Mouse (Mus musculus): ENCODE results near the gene Tpp2.
"Not testable (repeated sequence)": the region's sequence is repeated elsewhere in the genome, so short reads cannot be mapped to it uniquely, and the experiment has no call there.

The Tpp2 gene

DNA sequence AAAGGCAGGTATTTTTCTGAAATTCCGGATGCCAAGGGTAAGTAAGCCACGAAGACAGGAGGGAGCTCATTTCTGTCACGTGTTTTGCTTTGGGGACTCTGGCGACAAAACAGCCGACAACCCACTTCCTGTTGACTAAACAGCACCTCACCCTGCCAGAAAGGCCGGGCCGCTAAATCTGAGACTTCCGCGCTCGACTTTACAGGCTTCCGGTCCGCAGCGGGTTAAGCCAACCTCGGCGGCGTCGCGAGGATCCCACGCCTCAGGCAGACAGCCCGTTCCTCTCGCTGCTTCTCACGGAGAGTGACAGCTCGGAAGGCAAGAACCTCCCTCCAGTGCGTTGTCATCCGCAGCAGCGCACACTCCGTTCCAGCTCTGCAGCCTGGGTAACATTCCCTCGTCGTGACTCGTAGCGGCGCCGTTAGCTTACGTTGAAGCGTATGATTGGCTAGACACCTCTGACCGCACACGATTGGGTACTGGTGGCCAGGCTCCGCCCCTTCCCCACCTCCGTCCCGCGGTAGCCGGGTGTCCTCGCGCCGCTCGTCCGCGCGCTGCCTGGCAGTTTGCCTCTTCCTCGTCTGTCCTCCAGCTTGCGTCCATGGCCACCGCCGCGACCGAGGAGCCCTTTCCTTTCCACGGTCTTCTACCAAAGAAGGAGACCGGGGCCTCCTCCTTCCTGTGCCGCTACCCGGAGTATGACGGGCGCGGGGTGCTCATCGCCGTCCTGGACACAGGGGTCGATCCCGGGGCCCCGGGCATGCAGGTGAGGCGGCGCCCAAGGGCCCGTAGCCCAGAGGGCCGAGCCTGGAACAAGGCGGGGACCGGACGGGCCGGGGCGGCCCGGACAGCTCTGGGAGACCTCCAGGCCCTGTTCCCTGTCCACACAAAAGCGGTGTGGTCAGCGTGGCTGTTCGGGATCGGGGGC, at the start of gene Tpp2:
TSS of gene Tpp2 (plus strand) at position 160 of the 928 bp plus-strand sequence.
- in situ Hi-C loops (cut with MboI, MseI) = loop anchor here in 1 of 2 experiments (5.0 kb wide), 1 partner anchor 36 kb away; no protein-coding TSS in a partner anchor

GRCm38 (mm10) chr1:43888358-43888757, 45.1 kb upstream of the Tpp2 start:
- in situ Hi-C loops (cut with MboI, MseI) = not testable (repeated sequence)

DNA sequence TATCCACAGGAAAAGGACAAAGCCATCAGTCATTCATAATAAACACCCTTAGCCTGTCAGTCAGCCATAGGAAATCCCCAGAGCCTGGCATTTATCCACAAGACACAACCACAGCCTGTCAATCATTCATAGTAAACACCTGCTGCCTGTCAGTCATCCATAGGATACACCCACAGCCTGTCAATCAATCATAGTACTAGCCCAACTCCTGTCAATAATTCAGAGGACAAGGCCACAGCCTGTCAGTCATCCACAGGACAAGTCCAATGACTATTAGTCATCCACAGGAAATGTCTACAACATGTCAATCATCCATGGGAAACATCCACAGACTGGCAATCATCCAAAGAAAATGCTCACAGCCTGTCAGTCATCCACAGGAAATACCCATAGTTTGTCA, 37.7 kb upstream of the Tpp2 start:
- in situ Hi-C loops (cut with MboI, MseI) = loop anchor here in 1 of 2 experiments (5.0 kb wide), 3 partner anchors 37 to 172 kb away; partner anchors contain the start of gene Tpp2

GRCm38 (mm10) chr1:43897131-43897530, 36.3 kb upstream of the Tpp2 start:
- in situ Hi-C loops (cut with MboI, MseI) = loop anchor here in 1 of 2 experiments (5.0 kb wide), 3 partner anchors 35 to 170 kb away; partner anchors contain the start of gene Tpp2

- in situ Hi-C loops (cut with MboI, MseI) = loop anchor here in 1 of 2 experiments (5.0 kb wide), 3 partner anchors 34 to 169 kb away; partner anchors contain the start of gene Tpp2
Measured at GRCm38 (mm10) chr1:43897987-43898386, 35.5 kb upstream of the Tpp2 start.

GRCm38 (mm10) chr1:43898991-43899714, 34.3 kb upstream of the Tpp2 start:
- in situ Hi-C loops (cut with MboI, MseI) = loop anchor here in 1 of 2 experiments (5.0 kb wide), 3 partner anchors 33 to 168 kb away; partner anchors contain the start of gene Tpp2

DNA sequence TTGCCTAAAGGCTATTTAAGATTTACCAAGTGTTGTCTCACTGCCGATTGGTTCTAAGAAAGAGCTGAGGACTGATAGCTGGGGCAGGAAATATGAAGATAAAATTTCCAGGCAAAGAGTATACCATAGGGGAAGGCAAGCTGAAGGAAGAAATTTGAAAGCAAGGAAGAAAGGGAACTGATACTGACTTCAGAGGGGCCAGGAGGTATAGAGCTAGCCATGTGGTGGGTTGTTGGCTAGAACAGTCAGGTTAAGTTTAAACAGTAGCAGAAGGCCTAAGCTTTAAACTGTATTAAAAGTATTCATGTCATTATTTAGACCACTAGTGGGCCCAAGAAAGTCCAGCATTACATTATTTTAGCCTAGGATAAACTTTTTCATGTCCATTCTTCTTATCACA, 31.0 kb upstream of the Tpp2 start:
- in situ Hi-C loops (cut with MboI, MseI) = loop anchor here (5.0 to 10.0 kb wide), 2 partner anchors 60 to 532 kb away; no protein-coding TSS in a partner anchor

DNA sequence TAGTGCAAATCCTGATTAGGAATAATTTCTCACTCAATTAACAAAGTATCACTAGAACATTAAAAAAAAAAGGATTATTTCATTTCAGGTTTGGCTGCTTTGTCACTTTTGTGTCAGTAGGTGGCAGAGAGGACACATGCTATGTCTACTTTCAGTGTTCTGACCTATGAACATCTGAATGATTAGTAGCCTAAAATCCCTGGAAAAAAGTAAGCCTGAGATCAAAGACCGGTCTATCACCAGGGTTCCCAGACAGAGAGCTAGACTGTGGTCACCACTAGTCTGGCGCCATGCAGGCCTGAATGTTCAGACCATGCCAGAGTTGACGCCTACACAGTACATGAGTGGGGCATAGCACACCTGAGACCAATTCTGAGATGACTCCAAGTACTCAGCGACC, 30.6 kb upstream of the Tpp2 start:
- in situ Hi-C loops (cut with MboI, MseI) = loop anchor here (5.0 to 10.0 kb wide), 2 partner anchors 59 to 532 kb away; no protein-coding TSS in a partner anchor

DNA sequence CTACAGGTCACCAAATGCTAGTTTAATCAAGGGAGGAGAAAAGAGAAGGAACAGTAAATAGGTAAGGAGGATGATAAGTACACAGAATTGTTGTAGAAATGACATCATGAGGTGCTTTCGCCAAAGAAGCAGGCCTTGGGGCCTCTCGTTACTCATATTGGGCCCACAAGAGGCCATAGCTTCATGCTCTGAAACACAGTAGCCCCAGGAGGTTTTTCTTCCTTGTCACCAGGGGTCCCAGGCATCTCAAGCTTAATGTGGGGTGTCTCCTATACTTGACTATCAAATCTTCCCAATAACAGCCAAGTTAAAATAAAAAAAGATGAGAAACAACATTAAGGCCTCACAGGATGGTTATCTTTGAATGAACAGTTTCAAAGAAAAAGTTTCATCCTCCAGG, 18.0 kb upstream of the Tpp2 start:
- in situ Hi-C loops (cut with MboI, MseI) = no loop called here

GRCm38 (mm10) chr1:43916854-43917253, 16.6 kb upstream of the Tpp2 start:
- in situ Hi-C loops (cut with MboI, MseI) = no loop called here

DNA sequence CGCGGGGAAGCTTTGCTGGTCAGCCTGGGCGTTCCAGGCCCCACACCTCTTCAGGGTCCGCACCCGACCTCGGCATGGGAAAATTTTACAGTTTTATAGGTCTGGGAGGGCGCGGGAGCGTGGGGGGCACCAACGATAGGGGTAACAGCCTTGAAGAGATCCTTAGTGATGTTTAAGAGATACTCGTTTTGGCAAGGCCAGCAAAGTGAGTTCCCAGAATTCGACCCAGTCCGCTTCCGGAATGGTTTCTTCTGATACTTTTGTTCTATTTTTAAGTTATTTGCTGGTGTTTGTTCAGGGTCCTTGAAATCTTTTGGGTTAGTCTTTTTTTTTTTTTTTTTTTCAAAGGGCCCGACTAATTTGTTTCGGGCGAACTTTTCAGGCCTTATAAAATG, 966 bp downstream of the Tpp2 start:
- in situ Hi-C loops (cut with MboI, MseI) = loop anchor here in 1 of 2 experiments (5.0 kb wide), 1 partner anchor 37 kb away; no protein-coding TSS in a partner anchor

GRCm38 (mm10) chr1:43939310-43939709, 5.9 kb downstream of the Tpp2 start:
- in situ Hi-C loops (cut with MboI, MseI) = no loop called here

GRCm38 (mm10) chr1:43941476-43942217, 8.2 kb downstream of the Tpp2 start:
- in situ Hi-C loops (cut with MboI, MseI) = loop anchor here in 1 of 2 experiments (5.0 kb wide), 1 partner anchor 41 kb away; no protein-coding TSS in a partner anchor

DNA sequence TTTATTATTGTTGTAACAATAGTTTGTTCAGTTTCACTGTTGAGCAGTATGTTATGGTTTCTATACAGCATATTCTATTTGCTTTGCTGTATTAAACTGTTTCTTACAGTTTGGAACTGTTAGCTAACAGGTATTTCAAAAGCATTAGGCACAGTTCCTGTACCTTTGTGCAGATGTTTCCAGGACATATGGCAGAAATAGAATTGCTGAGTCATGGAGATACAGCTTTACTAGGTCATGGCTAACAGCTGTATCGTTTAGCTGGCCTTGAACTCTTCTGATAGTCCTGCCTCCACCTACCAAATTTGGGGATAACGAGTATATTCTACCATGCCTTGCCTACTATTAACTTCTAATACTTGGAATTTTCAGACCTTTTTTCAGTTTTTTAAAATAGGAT, 9.4 kb downstream of the Tpp2 start:
- in situ Hi-C loops (cut with MboI, MseI) = loop anchor here in 1 of 2 experiments (5.0 kb wide), 1 partner anchor 39 kb away; no protein-coding TSS in a partner anchor

GRCm38 (mm10) chr1:43953679-43954078, 20.2 kb downstream of the Tpp2 start:
- in situ Hi-C loops (cut with MboI, MseI) = loop anchor here (25.0 kb wide), 1 partner anchor 1859 kb away; no protein-coding TSS in a partner anchor

GRCm38 (mm10) chr1:43964381-43964780, 30.9 kb downstream of the Tpp2 start:
- in situ Hi-C loops (cut with MboI, MseI) = loop anchor here (5.0 to 25.0 kb wide), 2 partner anchors 62 to 1848 kb away; no protein-coding TSS in a partner anchor

DNA sequence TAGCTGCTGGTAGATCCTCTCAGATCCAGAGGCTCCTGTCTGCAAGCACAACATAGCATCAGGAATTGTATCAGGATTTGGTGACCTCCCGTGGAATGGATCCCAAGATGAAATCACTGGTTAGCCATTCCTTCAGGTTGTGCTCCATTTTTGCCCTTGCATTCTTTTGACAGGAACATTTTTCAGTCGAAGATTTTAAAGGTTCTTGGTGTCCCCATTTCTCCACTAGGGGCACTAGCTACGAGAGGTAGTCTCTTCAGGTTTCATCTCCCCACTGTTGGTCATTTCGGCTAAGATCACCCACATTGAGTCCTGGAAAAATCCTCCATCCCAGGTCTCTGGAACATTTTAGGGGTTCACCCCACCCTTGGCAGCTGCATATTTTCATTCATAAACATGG, 33.3 kb downstream of the Tpp2 start:
- in situ Hi-C loops (cut with MboI, MseI) = loop anchor here (25.0 kb wide), 1 partner anchor 1846 kb away; no protein-coding TSS in a partner anchor

DNA sequence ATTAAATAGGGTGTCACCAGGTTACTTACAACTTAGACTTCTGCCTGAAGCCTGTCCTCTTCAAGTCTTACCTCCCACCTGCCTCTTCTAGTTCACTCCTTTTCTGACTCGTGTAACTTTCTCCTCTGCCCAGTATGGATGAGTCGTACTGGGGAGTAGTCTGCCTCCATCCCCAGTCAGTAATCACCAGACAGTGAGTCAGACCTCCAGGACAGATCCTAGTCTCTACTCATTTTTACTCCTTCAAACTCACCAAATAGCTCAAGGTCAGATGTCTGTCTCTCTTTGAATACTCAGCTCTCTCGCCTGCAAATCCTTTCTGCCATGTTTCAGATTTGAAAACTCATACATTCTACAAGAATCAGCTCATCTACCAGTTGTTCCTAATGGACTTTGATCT, 35.9 kb downstream of the Tpp2 start:
- in situ Hi-C loops (cut with MboI, MseI) = loop anchor here (25.0 kb wide), 1 partner anchor 1843 kb away; no protein-coding TSS in a partner anchor

DNA sequence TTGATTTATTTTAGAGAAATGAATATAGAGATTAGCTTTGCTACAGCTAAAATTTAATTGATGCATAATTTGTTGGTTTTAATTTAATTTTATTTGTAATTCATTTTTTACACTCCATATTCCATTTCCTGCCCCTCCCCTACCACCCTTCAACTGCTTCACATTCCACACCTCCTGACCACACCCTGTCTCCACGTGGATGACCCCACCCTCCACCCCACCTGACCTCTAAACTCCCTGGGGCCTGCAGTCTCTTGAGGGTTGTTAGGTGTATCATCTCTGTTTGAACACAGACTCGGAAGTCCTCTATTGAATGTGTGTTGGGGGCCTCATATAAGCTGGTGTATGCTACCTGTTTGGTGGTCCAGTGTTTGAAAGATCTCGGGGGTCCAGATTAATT, 37.6 kb downstream of the Tpp2 start:
- in situ Hi-C loops (cut with MboI, MseI) = loop anchor here (25.0 kb wide), 1 partner anchor 1841 kb away; no protein-coding TSS in a partner anchor

DNA sequence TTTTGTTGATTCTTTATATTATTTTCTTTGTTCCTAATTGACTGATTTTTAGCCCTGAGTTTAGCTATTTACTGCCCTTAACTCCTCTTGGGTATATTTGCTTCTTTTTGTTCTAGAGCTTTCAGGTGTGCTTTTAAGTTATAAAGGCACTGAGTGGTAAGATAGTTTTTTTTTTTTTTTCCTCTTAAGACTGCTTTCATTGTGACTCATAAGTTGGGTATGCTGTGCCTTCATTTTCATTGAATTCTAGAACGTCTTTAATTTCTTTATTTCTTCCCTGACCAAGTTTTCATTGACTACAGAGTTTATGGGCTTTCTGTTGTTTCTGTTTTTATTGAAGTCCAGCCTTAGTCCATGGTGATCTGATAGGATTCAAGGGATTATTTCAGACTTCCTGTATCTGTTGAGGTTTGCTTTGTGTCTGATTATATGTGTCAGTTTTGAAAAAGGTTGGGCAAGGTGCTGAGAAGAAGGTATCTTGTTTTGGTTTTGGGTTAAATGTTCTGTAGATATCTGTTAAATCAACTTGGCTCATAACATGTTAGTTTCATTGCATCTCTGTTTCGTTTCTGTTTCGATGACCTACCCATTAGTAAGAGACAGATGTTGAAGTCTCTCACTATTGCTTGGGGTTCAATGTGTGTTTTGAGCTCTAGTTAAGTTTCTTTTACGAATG, 63.6 kb downstream of the Tpp2 start:
- in situ Hi-C loops (cut with MboI, MseI) = loop anchor here in 1 of 2 experiments (5.0 kb wide), 1 partner anchor 40 kb away; no protein-coding TSS in a partner anchor
